Mouse (Mus musculus) erythroblast, adult 5-6 weeks (primary cell): ENCODE results near the gene Hmcn2. TPM values are rescaled to one million over a fixed set of nuclear protein-coding genes. Genes with fewer than 3 reads are reported as not detected.

Experiments
- ATAC-seq: replicated peaks from 2 replicates; pipeline ENCODE4 v1.8.0; 2016; ENCODE audit warnings: moderate number of reproducible peaks, mild to moderate bottlenecking, moderate TSS enrichment, inconsistent platforms; ENCODE audit not compliant: poor library complexity, low FRiP score, severe bottlenecking
- total RNA-seq, 2 experiments: library from RNA; stranded (forward) in 1 of 2; stranded (reverse) in 1 of 2; fragments of 150-400 nt in 1 of 2; fragments of 200-764, 138-1000 nt in 1 of 2; gene quantifications; 2 replicates each; pipeline versions ENCODE4 v1.2.3 to v1.2.4; 2015 to 2017; ENCODE audit warnings: low replicate concordance in 2 of 2

Gene Hmcn2
- not detected in 2 replicates for total RNA-seq (2015; ENCODE audit: low replicate concordance)
- not detected in 2 replicates for total RNA-seq (2017; ENCODE audit: low replicate concordance)

DNA sequence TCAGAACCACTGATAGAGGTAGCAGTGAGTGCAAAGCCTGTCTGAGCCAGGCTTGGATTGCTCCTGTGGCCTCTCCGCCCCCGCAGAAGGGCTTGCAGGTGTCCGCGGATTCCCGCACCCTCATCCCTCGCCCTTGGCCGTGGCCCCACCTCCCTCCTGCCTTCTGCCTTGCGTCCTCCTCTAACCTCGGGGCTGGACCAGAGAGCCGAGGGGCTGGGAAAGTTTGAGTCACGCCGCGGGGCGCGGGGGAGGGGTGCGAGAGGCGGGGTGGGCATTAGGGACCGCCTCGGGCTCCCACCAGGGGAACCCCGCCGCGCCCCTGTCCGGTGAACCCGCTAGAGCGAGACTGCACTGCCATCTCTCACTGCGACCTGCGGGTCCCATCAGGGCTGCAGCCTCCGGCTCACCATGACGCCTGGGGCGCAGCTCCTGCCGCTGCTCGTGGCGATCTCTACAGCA lies at the start of gene Hmcn2:
Gene Hmcn2, plus strand, starts transcription at position 409 of the 459 bp plus-strand sequence.
- ATAC-seq, result no peak

DNA sequence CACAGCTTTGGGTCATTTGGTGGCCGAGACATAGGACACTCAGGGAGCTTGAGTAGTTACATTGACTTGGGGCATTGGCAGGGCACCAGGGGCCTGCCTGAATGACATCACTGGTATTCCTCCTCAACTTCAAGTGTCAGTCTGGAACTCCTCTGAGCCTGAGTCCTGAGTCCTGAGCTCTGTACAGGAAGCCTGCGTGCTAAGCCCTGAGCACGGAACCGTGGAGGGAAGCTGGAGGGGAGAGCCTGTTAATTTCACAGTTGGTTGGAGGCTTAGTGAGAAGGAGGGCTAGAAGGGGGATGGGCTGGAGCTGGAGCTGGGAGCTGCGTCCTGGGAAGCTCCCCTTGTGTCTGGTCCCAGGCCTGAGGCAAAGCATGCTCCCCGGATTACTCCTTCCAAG lies 46.8 kb upstream of the Hmcn2 start:
- no peak for ATAC-seq

DNA sequence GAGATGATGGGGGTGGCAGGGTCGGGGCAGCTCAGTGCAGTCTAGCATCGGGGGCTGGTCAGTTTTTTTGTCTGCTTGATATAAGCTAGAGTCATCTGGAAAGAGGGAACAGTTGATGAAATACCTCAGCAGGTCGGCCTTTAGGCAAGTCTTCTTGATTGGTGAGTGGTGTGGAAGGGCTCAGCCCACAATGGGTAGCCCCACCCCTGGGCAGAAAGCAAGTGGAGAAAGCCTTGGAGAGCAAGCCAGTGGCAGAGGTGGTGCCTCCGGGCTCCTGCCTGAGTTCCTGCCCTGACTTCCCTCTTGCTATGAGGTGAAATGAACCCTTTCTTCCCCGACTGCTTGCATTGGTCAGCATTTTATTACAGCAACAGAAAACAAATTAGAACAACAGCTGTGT lies 45.6 kb upstream of the Hmcn2 start:
- ATAC-seq, result no peak

DNA sequence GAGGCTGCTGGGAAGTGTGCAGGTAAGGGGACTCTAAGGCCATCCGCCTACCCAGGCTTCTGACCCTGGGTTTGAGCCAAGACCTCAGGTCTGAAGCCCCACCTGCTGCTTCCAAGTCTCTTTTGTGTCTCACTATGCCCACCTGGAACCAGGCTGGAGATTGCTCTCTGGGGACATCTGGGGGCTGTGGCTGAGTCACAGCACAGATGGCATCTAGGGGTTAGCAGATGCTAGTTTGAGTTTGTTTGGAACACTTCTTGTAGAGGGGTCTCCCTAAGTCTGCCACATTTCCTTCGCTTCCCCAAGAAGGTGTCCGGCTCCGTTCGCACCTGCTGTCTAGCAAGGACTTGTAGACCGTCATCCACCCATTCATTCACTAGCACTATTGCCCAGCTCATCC lies 45.0 kb upstream of the Hmcn2 start:
- ATAC-seq, result no peak

DNA sequence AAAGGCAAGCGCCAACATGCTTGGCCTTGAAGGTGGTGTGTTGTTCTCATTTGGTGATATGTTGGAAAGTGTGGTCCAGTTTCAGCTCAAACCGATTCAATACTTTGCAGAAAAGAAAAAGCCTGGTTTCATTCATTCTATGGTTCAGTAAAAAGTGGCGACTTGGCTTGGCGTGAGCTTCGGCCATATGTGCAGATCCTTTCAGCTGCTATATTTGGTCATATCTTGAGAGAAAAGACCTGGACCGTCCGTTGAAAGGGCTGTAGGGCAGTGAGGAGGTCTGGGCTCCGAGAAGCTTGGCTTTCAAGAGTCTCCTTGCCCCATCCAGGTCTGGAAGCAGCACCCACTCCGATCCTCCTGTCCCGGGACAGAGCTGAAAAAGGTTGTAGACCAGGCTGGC lies 44.4 kb upstream of the Hmcn2 start:
- no peak for ATAC-seq

DNA sequence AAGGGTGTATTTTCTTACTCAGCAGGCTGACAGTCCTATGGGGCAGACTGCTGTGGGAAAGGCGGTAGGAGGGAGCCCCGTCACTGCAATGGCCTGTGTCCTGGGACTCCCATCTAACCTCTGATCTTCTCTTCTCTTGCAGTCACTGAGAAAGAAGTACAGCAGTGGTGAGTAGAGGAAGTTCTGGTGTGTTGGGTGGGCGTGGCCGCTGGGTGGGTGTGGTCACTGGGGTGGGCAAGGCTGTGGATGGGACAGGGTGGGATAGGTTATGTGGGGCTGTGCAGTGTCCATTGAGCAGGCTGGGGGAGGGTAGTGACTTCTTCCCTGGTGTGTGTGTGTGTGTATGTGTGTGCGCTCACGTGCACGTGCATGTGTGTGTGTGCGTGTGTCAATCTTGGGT lies 43.7 kb upstream of the Hmcn2 start:
- no peak for ATAC-seq

DNA sequence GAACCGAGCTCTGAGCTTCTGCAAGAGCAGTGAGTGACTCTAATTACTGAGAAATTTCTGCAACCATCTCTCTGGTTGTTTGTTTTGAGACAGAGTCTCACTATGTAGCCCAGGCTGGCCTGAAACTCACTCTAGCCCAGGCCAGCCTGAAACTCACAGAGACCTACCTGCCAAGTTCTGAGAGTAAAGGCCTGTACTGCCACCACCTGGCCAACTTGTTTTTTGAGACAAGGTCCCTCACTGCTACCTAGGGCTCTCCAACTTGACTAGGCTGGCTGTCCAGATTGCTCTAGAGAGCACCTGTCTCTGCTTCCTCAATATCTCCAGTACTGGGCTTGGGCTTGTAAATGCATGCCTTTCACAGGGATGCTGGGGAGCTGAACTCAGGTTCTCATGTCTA lies 43.1 kb upstream of the Hmcn2 start:
- no peak for ATAC-seq

DNA sequence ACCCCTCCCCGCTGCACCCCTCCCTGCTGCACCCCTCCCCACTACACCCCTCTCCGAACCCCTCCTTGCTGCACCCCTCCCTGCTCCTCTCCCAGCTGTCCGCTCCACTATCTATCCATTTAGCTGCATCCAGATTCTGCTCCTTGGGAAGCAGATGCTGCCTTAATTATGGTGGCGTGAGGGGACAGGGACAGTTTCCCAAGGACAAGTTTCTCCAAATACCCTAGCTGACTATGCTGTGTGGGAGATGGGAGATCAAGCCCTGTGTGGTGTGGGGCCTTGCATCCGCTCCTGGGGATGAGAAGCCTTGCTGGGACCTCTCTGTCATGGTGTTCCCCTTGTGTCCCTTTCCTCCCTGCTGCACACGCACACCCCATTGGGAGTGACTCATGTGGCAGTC lies 39.2 kb upstream of the Hmcn2 start:
- no peak for ATAC-seq

DNA sequence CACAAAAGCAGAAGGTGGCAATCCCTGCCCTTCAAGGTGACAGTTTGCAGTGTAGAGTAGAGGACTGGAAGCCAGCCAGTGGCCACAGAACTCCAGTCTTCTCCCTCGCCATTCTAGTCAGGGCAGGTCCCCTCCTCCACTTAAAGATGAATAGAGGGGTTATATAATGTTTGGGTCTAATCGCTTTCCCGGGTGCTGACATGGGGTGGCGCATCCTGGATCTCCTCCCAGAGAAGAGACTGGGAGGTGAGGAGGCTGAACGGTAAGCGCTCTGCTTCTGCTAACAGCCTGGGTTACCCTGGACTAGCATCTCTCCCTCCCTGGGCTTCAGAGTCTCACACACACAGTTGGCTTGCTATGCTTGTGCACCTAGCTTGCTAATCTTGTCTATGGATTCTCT lies 36.4 kb upstream of the Hmcn2 start:
- no peak for ATAC-seq

DNA sequence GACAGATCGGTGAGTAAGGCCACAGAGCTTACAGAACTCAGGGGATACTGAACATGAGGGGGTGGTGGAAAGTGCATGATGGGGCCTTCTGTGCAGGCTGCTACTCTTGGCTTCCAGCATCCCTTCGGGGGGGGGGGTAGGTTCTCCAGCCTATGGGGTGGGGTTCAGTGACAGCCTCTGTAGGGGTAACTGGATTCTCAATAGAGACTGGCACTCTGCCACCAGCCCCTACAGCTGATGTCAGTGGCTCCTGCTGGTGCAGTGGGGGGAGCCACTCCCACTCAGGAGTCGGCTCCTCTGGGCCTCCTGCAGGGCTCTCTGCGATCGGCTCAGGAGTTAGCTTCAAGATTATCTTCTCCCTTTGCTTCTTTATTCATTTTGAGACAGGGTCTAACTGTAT lies 35.7 kb upstream of the Hmcn2 start:
- no peak for ATAC-seq

DNA sequence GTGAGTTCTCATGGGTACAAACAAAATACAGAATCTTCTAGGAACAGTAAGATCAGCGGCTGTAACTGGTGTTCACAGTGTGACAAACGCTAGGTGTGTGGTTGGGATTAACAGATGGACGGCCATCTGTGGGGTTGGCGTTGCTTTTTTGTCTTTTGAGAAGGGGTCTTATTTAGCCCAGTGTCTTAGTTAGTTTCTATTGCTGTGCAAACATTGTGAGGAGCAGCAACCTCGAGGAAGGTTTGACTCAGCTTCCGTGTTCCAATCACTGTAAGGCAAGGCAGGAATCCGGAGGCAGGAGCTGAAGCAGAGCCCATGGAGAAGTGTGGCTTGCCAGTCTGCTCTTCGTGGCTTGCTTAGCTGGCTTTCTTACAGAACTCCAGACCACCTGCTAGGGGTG lies 33.1 kb upstream of the Hmcn2 start:
- ATAC-seq, result no peak

DNA sequence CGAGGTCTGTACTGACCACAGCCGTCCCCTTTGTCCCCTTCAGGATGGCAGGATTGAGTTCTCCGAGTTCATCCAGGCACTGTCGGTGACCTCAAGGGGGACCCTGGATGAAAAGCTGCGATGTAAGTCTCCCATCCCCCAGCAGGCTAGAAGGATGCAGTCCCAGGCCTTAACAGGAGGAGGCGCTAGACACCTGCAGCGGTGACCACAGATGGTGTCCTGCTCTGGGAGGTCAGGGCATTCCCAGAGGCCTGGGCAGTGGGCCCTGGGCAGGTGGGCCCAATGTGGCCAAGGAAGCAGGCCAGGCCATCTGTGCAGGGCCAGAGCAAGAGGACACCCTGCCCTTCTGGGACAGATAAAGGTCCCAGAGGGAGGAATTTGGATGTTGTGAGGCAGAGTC lies 31.9 kb upstream of the Hmcn2 start:
- ATAC-seq, result no peak

DNA sequence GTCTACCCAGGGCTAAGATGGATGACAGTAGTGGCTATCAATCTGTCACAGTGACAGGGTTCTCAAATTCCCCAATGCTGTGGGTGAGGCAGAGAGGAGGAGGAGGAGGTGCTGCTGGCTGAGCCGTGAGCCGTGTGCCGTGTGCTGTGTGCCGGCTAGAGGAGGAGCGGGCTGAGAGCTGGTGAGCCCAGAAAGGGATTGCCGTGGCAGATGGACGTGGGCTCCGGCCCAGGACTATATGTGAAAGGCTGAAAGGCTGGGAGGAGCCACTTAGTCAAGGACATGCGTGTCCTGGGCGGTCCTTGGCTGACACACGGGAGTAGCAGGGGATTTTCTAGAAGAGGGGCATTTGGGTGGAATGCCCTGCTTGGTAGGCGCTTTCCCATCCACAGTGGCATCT lies 31.3 kb upstream of the Hmcn2 start:
- ATAC-seq, result no peak

DNA sequence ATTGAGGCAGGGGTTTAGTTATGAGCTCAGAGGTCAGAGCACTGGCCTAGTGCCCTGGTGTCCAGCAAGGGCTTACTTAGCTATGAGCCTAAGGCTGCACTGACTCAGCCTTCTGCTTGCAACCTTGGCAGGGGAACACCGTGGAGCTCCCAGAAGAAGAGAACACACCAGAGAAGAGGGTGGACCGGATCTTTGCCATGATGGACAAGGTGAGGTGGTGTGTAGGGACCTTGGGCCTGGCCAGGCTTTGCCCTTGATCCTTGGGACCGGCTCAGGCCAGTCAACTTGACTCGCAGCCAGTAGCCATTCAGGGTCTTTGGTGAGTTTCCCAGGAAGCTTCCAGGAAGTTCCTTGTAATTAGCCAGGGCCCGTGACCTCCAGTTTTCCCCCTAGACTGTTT lies 29.7 kb upstream of the Hmcn2 start:
- no peak for ATAC-seq

DNA sequence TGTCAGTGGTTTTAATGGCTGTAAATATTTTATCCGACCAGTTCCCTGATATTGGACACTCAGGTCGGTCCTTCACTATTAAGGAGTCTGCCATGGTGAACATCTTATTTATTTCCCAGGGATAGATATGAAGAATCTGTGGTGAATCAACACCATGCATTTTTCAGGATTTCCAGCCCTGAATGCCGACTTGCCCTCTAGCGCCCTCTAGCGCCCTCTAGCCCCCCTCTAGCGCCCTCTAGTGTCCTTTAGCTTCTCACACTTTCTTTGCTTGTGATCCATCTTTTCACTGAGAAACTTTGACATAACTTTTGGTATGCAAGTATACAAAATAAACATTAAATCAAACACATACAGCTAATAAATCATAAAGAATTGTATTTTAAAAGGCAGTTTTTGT lies 22.8 kb upstream of the Hmcn2 start:
- no peak for ATAC-seq

DNA sequence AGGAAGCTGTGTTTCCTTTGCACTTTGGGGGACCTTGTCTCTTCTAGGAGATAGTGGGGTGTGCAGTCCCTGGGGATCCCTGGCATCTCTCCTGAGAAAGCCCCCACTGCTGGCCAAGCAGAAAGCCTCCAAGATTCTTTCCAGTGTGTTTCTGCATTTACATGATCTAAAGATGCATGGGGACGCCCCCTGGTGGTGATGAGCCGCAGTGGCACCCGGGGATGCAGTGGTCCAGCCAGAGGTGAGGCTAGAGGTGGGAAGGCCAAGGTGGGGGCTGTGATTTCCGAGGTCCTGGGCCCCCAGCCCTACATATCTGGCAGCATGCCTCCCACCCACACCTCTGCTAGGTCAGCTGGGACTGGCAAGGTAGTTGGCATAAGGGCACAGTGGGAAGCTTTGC lies 19.2 kb upstream of the Hmcn2 start:
- peak; percentile 61 for ATAC-seq

DNA sequence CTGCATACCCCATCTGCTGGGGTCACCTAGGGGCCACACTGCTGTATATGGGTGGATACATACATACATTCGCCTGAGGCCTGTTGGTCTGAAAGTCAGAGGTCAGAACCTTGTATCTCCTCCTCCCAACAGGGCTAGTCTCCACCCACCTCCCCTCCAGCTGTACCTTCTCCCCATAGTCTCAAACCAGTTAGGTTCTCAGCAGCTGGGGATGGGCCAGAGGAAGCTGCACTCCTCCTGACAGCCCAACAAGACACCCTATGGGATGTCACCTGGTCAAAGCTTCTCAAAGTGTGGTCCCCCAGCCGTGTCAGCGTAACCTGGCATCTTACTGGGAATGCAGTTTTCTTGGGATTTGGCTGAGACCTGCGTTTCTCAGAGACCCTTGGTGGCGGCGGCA lies 17.8 kb upstream of the Hmcn2 start:
- no peak for ATAC-seq

DNA sequence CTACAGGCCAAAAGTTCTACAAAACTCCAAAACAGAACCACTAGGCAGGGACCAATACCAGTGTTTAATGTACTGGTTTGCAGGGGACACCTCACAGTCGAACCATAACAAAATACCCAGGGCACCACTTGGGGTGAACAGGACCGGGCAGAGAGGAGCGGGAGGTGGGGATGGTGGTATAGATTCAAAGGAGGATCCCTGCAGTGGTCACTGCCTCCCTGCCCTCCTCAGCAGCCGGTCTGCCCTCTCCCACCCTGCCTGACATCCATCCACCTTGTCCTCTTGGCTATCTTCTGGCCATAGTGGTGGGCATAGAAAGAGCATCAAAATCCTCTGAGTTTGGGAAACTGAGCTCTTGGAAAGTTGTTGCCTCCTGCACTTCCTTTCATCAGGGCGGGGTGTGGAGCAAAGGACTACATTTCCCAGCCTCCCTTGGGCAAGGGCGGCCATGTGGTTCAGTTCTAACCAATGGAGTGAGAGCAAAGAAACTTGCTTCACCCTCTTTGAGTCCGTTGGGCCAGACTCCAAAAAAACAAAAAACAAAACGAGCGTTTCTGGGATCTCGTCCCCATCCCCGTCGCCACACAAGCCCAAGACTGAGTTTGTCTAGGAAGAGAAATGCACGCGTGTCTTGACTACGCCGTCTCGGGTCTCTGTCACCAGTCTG lies 16.5 kb upstream of the Hmcn2 start:
- 0 out of 2 replicates have a peak, but pooled peaks have one; percentile 47 for ATAC-seq

DNA sequence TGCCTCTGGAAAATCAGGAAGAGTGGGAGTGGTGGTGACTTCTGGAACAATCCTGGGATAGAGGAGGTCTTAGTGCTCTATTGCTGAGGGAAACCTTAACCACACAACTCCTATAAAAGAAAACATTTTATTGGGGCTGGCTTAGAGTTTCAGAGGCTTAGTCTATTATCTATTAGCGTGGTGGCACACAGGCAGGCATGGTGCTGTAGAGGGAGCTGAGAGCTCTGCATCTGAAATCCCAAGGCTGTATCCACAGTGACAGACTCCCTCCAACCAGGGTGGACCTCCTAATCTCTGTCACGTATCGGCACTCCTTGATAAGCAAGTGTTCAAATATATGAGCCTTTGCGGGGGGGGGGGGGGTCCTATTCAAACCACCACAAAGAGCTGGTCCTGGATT lies 15.4 kb upstream of the Hmcn2 start:
- ATAC-seq, result no peak

DNA sequence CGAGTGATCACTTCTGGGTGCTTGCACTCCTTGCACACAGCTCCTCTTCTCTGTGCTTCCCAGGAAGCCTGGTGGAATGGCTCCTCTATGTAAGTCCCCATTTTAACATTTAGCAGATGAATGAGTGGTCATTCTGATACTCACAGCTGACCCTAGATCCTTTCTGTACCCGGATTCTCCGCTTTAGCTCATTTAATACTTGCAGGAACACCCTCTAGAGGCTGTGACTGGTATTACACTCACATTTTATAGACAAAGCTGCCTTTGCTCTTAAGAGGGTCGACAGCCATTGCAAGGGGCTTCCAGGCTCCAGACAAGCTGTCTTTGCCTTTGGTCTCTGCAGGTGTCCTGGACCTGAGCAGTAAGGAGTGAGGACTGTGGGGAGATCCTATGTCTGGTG lies 14.9 kb upstream of the Hmcn2 start:
- ATAC-seq, result no peak

DNA sequence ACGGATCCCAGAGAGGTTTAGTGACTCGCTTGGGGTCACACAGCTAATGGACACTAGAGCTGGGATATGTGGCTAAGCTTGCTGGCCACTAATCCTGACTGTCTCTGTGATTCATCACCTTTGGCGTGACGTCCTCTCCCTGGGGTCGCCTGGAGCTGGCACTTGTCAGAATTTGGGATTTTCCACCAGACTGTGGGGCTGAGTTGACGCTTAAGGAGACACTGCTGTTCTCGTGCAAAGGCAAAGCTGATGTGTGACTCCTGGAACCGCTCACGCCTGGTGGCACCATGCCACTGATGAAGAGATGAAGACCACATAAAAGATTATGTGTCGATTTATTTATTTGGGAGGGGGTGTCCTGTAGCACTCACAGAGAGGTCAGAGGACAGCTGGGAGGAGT lies 14.2 kb upstream of the Hmcn2 start:
- ATAC-seq, result no peak

DNA sequence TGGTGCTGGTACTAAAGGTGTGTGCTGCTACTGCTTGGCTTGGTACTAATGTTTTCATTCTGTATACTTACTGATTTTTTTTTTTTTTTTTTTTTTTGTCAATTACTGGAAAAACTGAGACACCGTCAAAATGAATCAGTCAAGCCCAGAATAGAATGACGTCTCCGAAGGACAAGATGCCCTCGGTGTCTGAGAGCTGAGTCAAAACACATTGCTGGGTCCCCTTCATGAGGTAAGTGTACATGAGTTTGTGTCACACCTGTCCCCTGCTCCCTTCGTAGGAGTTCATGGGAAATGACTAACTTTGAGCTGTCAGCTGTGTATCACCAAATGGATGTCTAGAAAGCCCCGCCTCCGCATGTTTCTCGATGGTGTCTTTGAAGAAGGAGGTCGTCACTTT lies 11.0 kb upstream of the Hmcn2 start:
- ATAC-seq, result no peak
